8 mouse cellular contexts compared by ENCODE assay signal in the genomic region with DNA sequence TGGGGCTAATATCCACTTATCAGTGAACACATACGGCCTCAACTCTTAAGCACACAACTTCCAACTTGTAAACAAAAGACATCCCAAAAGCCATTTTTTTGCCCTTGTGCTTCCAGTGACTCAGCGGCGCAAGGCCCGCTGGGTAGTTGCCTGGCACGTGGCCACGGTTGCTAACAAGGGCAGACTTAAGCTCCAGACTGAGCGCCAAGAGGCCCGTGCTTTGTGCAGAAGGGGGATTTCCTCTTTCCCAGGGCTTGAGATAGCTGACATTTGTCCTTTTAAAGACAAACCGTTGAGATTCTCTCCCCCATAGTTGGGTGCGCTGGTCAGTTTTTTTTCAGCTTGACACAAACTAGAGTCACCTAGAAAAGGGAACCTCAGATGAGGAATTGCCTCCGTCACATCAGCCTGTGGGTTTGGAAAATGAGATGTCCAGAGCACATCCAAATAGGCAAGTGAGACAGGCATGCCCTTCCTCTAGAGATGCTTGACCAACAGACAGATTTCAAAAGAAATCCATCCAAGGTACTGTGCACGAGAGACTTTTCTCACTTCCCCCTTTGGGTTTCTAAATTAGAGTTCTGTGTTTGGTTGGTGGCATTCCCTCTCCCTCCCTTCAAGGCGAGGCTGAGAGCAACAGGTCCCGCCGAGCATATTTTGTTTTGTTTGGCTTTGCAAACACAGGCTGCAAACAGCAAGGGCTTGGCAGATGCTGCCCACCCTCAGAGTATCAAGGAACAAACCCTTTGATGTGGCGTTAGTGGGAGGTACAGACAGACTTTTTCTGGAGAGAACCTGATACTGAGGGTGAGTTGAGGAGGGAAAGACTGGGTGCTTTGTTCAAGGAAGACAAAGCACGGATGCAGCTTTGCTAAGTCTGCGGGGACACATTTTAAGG. TPM values are rescaled to one million over a fixed set of nuclear protein-coding genes. Genes with fewer than 3 reads are reported as not detected.
A peak's percentile ranks its signal among the peaks of the same experiment; 100 is the strongest.
DNase-seq lines count a peak whose midpoint lies in the region; ATAC-seq and TF ChIP-seq lines count a peak whose summit lies in the region.

No protein-coding gene starts in this region.

- WGBS in intestine, embryonic 16.5 days: 26% methylated on average over 18 of the region's 18 CpGs
- 46% methylated on average over 18 of the region's 18 CpGs for WGBS in midbrain, embryonic 10.5 days
- WGBS in small intestine, adult 2 months: 8% methylated on average over 18 of the region's 18 CpGs

- no peak for TF ChIP-seq POLR2A in cortical plate, adult 2 months (IDR thresholded peaks at IDR 0.05; ENCODE audit: extremely low read depth, insufficient read depth, low read length)
- TF ChIP-seq POLR2A in small intestine, adult 2 months (IDR thresholded peaks at IDR 0.05; ENCODE audit: low read depth, low read length): no peak

- H3K4me3 ChIP-seq in cortical plate, adult 2 months (ENCODE audit: insufficient read depth, low read length): no peak overlapping the region
- H3K4me3 ChIP-seq in intestine, embryonic 16.5 days (ENCODE audit: low read length): peak overlapping the region; percentile 38
- peak overlapping the region; percentile 51 for H3K4me3 ChIP-seq in midbrain, embryonic 10.5 days
- peak overlapping the region; percentile 50 for H3K4me3 ChIP-seq in small intestine, adult 2 months (ENCODE audit: low read depth, low read length)

- H3K27ac ChIP-seq in cortical plate, adult 2 months (ENCODE audit: insufficient read depth, low read length): peak overlapping the region; percentile 66; the same call in 1 of the 2 replicates
- H3K27ac ChIP-seq in intestine, embryonic 16.5 days (ENCODE audit: low read length): peak overlapping the region; percentile 82
- peak overlapping the region; percentile 81 for H3K27ac ChIP-seq in midbrain, embryonic 10.5 days (replicated peaks)
- H3K27ac ChIP-seq in small intestine, adult 2 months (ENCODE audit: insufficient read depth, low read depth, low read length): peak overlapping the region; percentile 92

- intact Hi-C loops in left cerebral cortex, postnatal 36 days (cut with DNase I): no loop called here

- DNase-seq in T-cell, adult 2 months (ENCODE audit: low spot score): peak; percentile 44
- peak; percentile 41 to 72 for DNase-seq in gastrocnemius, postnatal 4 days (ENCODE audit: low spot score in 2 of 2)
- peak; percentile 43 to 53 for DNase-seq in left cerebral cortex, postnatal 36 days (ENCODE audit: low spot score in 2 of 2)
- no peak for DNase-seq in midbrain, embryonic 10.5 days (ENCODE audit: low spot score)
- no peak for DNase-seq in c-Kit-positive CD71-positive TER-119-positive erythroid progenitor cells, embryonic 14.5 days (ENCODE audit: low spot score)

- H3K9me3 ChIP-seq in intestine, embryonic 16.5 days (ENCODE audit: control insufficient read depth, low read length): no peaks in the 10 kb centered on the region
- no peaks in the 10 kb centered on the region for H3K9me3 ChIP-seq in midbrain, embryonic 10.5 days (replicated peaks)

- H3K9ac ChIP-seq in intestine, embryonic 16.5 days (ENCODE audit: low read depth, low read length): peak overlapping the region; percentile 57

- H3K27me3 ChIP-seq in intestine, embryonic 16.5 days (replicated peaks; ENCODE audit: control insufficient read depth, insufficient read depth, low read length): no peaks in the 10 kb centered on the region
- no peaks in the 10 kb centered on the region for H3K27me3 ChIP-seq in midbrain, embryonic 10.5 days (ENCODE audit: low read depth, poor library complexity, severe bottlenecking)
- H3K27me3 ChIP-seq in small intestine, adult 2 months (ENCODE audit: control insufficient read depth, insufficient read depth, low read length): no peaks in the 10 kb centered on the region

- H3K36me3 ChIP-seq in intestine, embryonic 16.5 days (ENCODE audit: control insufficient read depth, insufficient read depth, low read length): no peaks in the 10 kb centered on the region
- no peaks in the 10 kb centered on the region for H3K36me3 ChIP-seq in midbrain, embryonic 10.5 days
- no peaks in the 10 kb centered on the region for H3K36me3 ChIP-seq in small intestine, adult 2 months (ENCODE audit: control insufficient read depth, insufficient read depth, low read length)

- H3K4me2 ChIP-seq in intestine, embryonic 16.5 days (ENCODE audit: low read depth, low read length): peak overlapping the region; percentile 59

- no peak for TF ChIP-seq CTCF in cortical plate, adult 2 months (IDR thresholded peaks at IDR 0.05; ENCODE audit: extremely low read depth, insufficient read depth, low read length)
- TF ChIP-seq CTCF in small intestine, adult 2 months (IDR thresholded peaks at IDR 0.05; ENCODE audit: extremely low read depth, insufficient read length, insufficient replicate concordance, low read depth, low read length): no peak

- no peaks in the 10 kb centered on the region for H3K4me1 ChIP-seq in cortical plate, adult 2 months (ENCODE audit: control insufficient read depth, insufficient read depth, low read length)
- H3K4me1 ChIP-seq in intestine, embryonic 16.5 days (ENCODE audit: control insufficient read depth, insufficient read depth, low read length): peaks cover 21% of the 10 kb centered on the region
- peaks cover 22% of the 10 kb centered on the region for H3K4me1 ChIP-seq in midbrain, embryonic 10.5 days
- peaks cover 16% of the 10 kb centered on the region; the same call in 1 of the 2 replicates for H3K4me1 ChIP-seq in small intestine, adult 2 months (ENCODE audit: control insufficient read depth, insufficient read depth, insufficient read length, low read length)

- ATAC-seq in intestine, embryonic 16.5 days: peak; percentile 18; the same call in 1 of the 2 replicates

RNA-seq across cellular contexts. Expression of a gene that starts 26.0 kb away (rescaled TPM):
- polyA plus RNA-seq in cortical plate, adult 2 months (2012; rRNA removed): 19.9 and 22.9 TPM in 2 replicates
- total RNA-seq in gastrocnemius, postnatal 4 days (2021): 10 to 100 TPM; 26.3 to 26.7 TPM
- 7.0 and 8.6 TPM in 2 replicates for polyA plus RNA-seq in intestine, embryonic 16.5 days (2015; fragmentation: Nextera tagmentation; extraction: Ambion mirVana)
- total RNA-seq in left cerebral cortex, postnatal 36 days (2021): 10 to 100 TPM; 15.4 to 18.6 TPM
- polyA plus RNA-seq in midbrain, embryonic 10.5 days (2016; fragmentation: Nextera tagmentation; extraction: Ambion mirVana): 5.8 and 10.1 TPM in 2 replicates
- 24.8 and 64.0 TPM in 2 replicates for polyA plus RNA-seq in small intestine, adult 2 months (2012; rRNA removed)

Comparison
In these comparisons a context has a peak if more than half of its experiments do, and no peak if none do; other contexts are left out.
1. DNase-seq: peak in T-cell, adult 2 months (single experiment), gastrocnemius, postnatal 4 days (2 of 2) and left cerebral cortex, postnatal 36 days (2 of 2); none in midbrain, embryonic 10.5 days (single experiment) and c-Kit-positive CD71-positive TER-119-positive erythroid progenitor cells, embryonic 14.5 days (single experiment).
2. Peak in every context shown above with its lines, with median percentiles within 50 percentile points of each other: H3K27ac ChIP-seq.